Mouse (Mus musculus): Measurements from ENCODE around the gene H2-Q4. TPM values are rescaled to one million over a fixed set of nuclear protein-coding genes. Genes with fewer than 3 reads are reported as not detected.
"Not testable (repeated sequence)": the region's sequence is repeated elsewhere in the genome, so short reads cannot be mapped to it uniquely, and the experiment has no call there.

Gene H2-Q4
- total RNA-seq (2021): 1 to 10 TPM; 1.5 to 2.4 TPM
- long read RNA-seq, partial matches to known transcripts: 0 of 1 reads
- long read RNA-seq, other reads (novel, unspliced or antisense): 1 of 1 reads

GRCm38 (mm10) chr17:35379369-35379728 is at the start of gene H2-Q4:
Gene H2-Q4 (plus strand): TSS chr17:35379617.
- peak; percentile 42 to 77 for DNase-seq (ENCODE audit: low spot score in 2 of 2)

GRCm38 (mm10) chr17:35329714-35330113 is 49.7 kb upstream of the H2-Q4 start:
- not testable (repeated sequence) for DNase-seq (ENCODE audit: low spot score in 2 of 2)

GRCm38 (mm10) chr17:35331546-35331945 is 47.9 kb upstream of the H2-Q4 start:
- not testable (repeated sequence) for DNase-seq (ENCODE audit: low spot score in 2 of 2)

GRCm38 (mm10) chr17:35342071-35342671 is 37.2 kb upstream of the H2-Q4 start, which contains the start of gene H2-Q2:
Gene H2-Q2 (plus strand): TSS chr17:35342242.
- no peak for DNase-seq (ENCODE audit: low spot score in 2 of 2)

- DNase-seq (ENCODE audit: low spot score in 2 of 2): no peak
These were observed 36.5 kb upstream of the H2-Q4 start for GRCm38 (mm10) chr17:35342711-35343476.

GRCm38 (mm10) chr17:35347659-35348058 is 31.8 kb upstream of the H2-Q4 start:
- not testable (repeated sequence) for DNase-seq (ENCODE audit: low spot score in 2 of 2)

- DNase-seq (ENCODE audit: low spot score in 2 of 2): not testable (repeated sequence)
These were observed 26.1 kb upstream of the H2-Q4 start for GRCm38 (mm10) chr17:35353275-35353674.

- no peak for DNase-seq (ENCODE audit: low spot score in 2 of 2)
These were observed 25.3 kb upstream of the H2-Q4 start for GRCm38 (mm10) chr17:35354071-35354470.

- no peak for DNase-seq (ENCODE audit: low spot score in 2 of 2)
These were observed 22.3 kb upstream of the H2-Q4 start for GRCm38 (mm10) chr17:35357086-35357485.

- no peak for DNase-seq (ENCODE audit: low spot score in 2 of 2)
These were observed 20.5 kb upstream of the H2-Q4 start for GRCm38 (mm10) chr17:35358763-35359469.

GRCm38 (mm10) chr17:35359470-35359862 is 20.0 kb upstream of the H2-Q4 start:
- no peak for DNase-seq (ENCODE audit: low spot score in 2 of 2)

- DNase-seq (ENCODE audit: low spot score in 2 of 2): no peak
These were observed 473 bp downstream of the H2-Q4 start for GRCm38 (mm10) chr17:35379729-35380451.

GRCm38 (mm10) chr17:35389796-35390195 is 10.4 kb downstream of the H2-Q4 start:
- DNase-seq (ENCODE audit: low spot score in 2 of 2): not testable (repeated sequence)

GRCm38 (mm10) chr17:35392671-35393070 is 13.3 kb downstream of the H2-Q4 start:
- not testable (repeated sequence) for DNase-seq (ENCODE audit: low spot score in 2 of 2)

GRCm38 (mm10) chr17:35393864-35394800 is 14.7 kb downstream of the H2-Q4 start:
- DNase-seq (ENCODE audit: low spot score in 2 of 2): not testable (repeated sequence)

- not testable (repeated sequence) for DNase-seq (ENCODE audit: low spot score in 2 of 2)
These were observed 17.5 kb downstream of the H2-Q4 start for GRCm38 (mm10) chr17:35396956-35397355.

GRCm38 (mm10) chr17:35413057-35413456 is 33.6 kb downstream of the H2-Q4 start:
- DNase-seq (ENCODE audit: low spot score in 2 of 2): not testable (repeated sequence)

GRCm38 (mm10) chr17:35415273-35416129 is 36.1 kb downstream of the H2-Q4 start:
- not testable (repeated sequence) for DNase-seq (ENCODE audit: low spot score in 2 of 2)

- DNase-seq (ENCODE audit: low spot score in 2 of 2): no peak
These were observed 39.4 kb downstream of the H2-Q4 start for GRCm38 (mm10) chr17:35418772-35419171.

Measured in layer of hippocampus, adult 18-20 months (tissue).